Mouse (Mus musculus): ENCODE measurements around the gene Glb1. TPM values are rescaled to one million over a fixed set of nuclear protein-coding genes. Genes with fewer than 3 reads are reported as not detected.

The Glb1 gene
- total RNA-seq, 1 experiment: 36.0 TPM

DNA sequence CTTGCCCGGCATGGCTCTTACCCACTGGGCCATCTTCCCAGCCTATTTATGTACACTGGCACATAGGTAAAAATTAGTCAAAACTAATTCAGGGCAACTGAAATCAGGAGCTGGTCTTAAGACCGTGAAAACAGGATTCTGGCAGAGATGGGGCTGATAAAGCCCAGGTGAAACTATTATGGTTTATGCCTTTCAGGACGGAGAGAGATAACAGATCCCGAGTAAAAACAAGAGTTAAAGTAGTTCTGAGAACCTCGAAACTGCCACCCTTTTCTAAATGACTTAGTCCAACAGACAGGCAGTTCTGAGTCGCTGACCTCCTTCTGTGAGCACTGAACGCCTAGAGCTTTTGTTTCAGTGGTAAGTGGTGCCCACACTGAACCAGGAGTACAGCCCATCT is 71.0 kb downstream of the Glb1 start:
- H3K9me3 ChIP-seq (ENCODE audit: control insufficient read depth, insufficient read depth, low read depth, low read length): no peaks in the 10 kb centered on the region
- H3K27ac ChIP-seq (ENCODE audit: insufficient read depth, low read depth, low read length, poor library complexity, severe bottlenecking): no peak overlapping the region
- no peak for DNase-seq (ENCODE audit: low read depth, low spot score)
- TF ChIP-seq ZC3H11A (IDR thresholded peaks at IDR 0.05; ENCODE audit: borderline replicate concordance, low read depth, low read length): no peak
- TF ChIP-seq CHD2 (IDR thresholded peaks at IDR 0.05; ENCODE audit: low read depth, low read length): no peak
- no peak for TF ChIP-seq ZNF384 (IDR thresholded peaks at IDR 0.05; ENCODE audit: low read depth, low read length)
- no peak for TF ChIP-seq MAFK (IDR thresholded peaks at IDR 0.05; ENCODE audit: insufficient read depth, low read depth, low read length)
- TF ChIP-seq HCFC1 (IDR thresholded peaks at IDR 0.05; ENCODE audit: borderline replicate concordance, insufficient read depth, low read length): no peak
- peaks cover 2% of the 10 kb centered on the region; the same call in 1 of the 2 replicates for H3K36me3 ChIP-seq (ENCODE audit: control insufficient read depth, insufficient read depth, low read length, poor library complexity, severe bottlenecking)
- in situ Hi-C loops (cut with MboI; ENCODE audit: low sequenced_read_pairs in 2 of 2, unreplicated experiment in 2 of 2): no loop called here
- no peak overlapping the region for H3K4me3 ChIP-seq (ENCODE audit: insufficient read depth in 1 of 2, low read depth in 1 of 2, low read length in 2 of 2, poor library complexity in 1 of 2, severe bottlenecking in 1 of 2)
- peaks cover 0 to 3% of the 10 kb centered on the region in 2 experiments; a peak in 1 of 4 replicates for H3K4me1 ChIP-seq (ENCODE audit: control insufficient read depth in 2 of 2, insufficient read depth in 2 of 2, low read length in 2 of 2, poor library complexity in 1 of 2)
- H3K9ac ChIP-seq (ENCODE audit: insufficient read depth, low read depth, low read length, poor library complexity, severe bottlenecking): no peak overlapping the region

GRCm38 (mm10) chr9:114477019-114477418 is 76.1 kb downstream of the Glb1 start:
- H3K4me1 ChIP-seq (ENCODE audit: control insufficient read depth in 2 of 2, insufficient read depth in 2 of 2, low read length in 2 of 2, poor library complexity in 1 of 2): peaks cover 0 to 3% of the 10 kb centered on the region in 2 experiments; a peak in 1 of 4 replicates
- TF ChIP-seq ZNF384 (IDR thresholded peaks at IDR 0.05; ENCODE audit: low read depth, low read length) (no peak), CHD2 (IDR thresholded peaks at IDR 0.05; ENCODE audit: low read depth, low read length) (no peak), ZC3H11A (IDR thresholded peaks at IDR 0.05; ENCODE audit: borderline replicate concordance, low read depth, low read length) (no peak), HCFC1 (IDR thresholded peaks at IDR 0.05; ENCODE audit: borderline replicate concordance, insufficient read depth, low read length) (no peak)
- in situ Hi-C loops (cut with MboI; ENCODE audit: low sequenced_read_pairs in 2 of 2, unreplicated experiment in 2 of 2): loop anchor here in 1 of 2 experiments (25.0 kb wide), 1 partner anchor 165 kb away; no protein-coding TSS in a partner anchor
- no peaks in the 10 kb centered on the region for H3K9me3 ChIP-seq (ENCODE audit: control insufficient read depth, insufficient read depth, low read depth, low read length)
- H3K36me3 ChIP-seq (ENCODE audit: control insufficient read depth, insufficient read depth, low read length, poor library complexity, severe bottlenecking): peaks cover 2% of the 10 kb centered on the region; the same call in 1 of the 2 replicates
- H3K4me3 ChIP-seq (ENCODE audit: insufficient read depth in 1 of 2, low read depth in 1 of 2, low read length in 2 of 2, poor library complexity in 1 of 2, severe bottlenecking in 1 of 2): no peak overlapping the region
- DNase-seq (ENCODE audit: low read depth, low spot score): no peak
- H3K9ac ChIP-seq (ENCODE audit: insufficient read depth, low read depth, low read length, poor library complexity, severe bottlenecking): no peak overlapping the region
- no peak overlapping the region for H3K27ac ChIP-seq (ENCODE audit: insufficient read depth, low read depth, low read length, poor library complexity, severe bottlenecking)

GRCm38 (mm10) chr9:114480940-114481339 is 80.1 kb downstream of the Glb1 start:
- in situ Hi-C loops (cut with MboI; ENCODE audit: low sequenced_read_pairs in 2 of 2, unreplicated experiment in 2 of 2): loop anchor here in 1 of 2 experiments (25.0 kb wide), 1 partner anchor 169 kb away; no protein-coding TSS in a partner anchor

GRCm38 (mm10) chr9:114484771-114485170 is 83.9 kb downstream of the Glb1 start:
- no peaks in the 10 kb centered on the region for H3K9me3 ChIP-seq (ENCODE audit: control insufficient read depth, insufficient read depth, low read depth, low read length)
- no peak overlapping the region for H3K27ac ChIP-seq (ENCODE audit: insufficient read depth, low read depth, low read length, poor library complexity, severe bottlenecking)
- H3K4me1 ChIP-seq (ENCODE audit: control insufficient read depth in 2 of 2, insufficient read depth in 2 of 2, low read length in 2 of 2, poor library complexity in 1 of 2): peaks cover 5 to 21% of the 10 kb centered on the region in 2 experiments
- H3K9ac ChIP-seq (ENCODE audit: insufficient read depth, low read depth, low read length, poor library complexity, severe bottlenecking): 0 out of 2 replicates have a peak overlapping the region, but pooled peaks have one; percentile 4
- H3K4me3 ChIP-seq (ENCODE audit: insufficient read depth in 1 of 2, low read depth in 1 of 2, low read length in 2 of 2, poor library complexity in 1 of 2, severe bottlenecking in 1 of 2): peak overlapping the region in 1 of 2 experiments; percentile 35; a peak in 2 of 4 replicates
- in situ Hi-C loops (cut with MboI; ENCODE audit: low sequenced_read_pairs in 2 of 2, unreplicated experiment in 2 of 2): loop anchor here in 1 of 2 experiments (25.0 kb wide), 1 partner anchor 172 kb away; no protein-coding TSS in a partner anchor
- TF ChIP-seq HCFC1 (IDR thresholded peaks at IDR 0.05; ENCODE audit: borderline replicate concordance, insufficient read depth, low read length) (no peak), ZNF384 (IDR thresholded peaks at IDR 0.05; ENCODE audit: low read depth, low read length) (no peak), MAFK (IDR thresholded peaks at IDR 0.05; ENCODE audit: insufficient read depth, low read depth, low read length) (no peak), CHD2 (IDR thresholded peaks at IDR 0.05; ENCODE audit: low read depth, low read length) (no peak), ZC3H11A (IDR thresholded peaks at IDR 0.05; ENCODE audit: borderline replicate concordance, low read depth, low read length) (no peak)
- no peaks in the 10 kb centered on the region for H3K36me3 ChIP-seq (ENCODE audit: control insufficient read depth, insufficient read depth, low read length, poor library complexity, severe bottlenecking)
- no peak for DNase-seq (ENCODE audit: low read depth, low spot score)

More at GRCm38 (mm10) chr9:114480940-114481339, 80.1 kb downstream of the Glb1 start:
- H3K9ac ChIP-seq (ENCODE audit: insufficient read depth, low read depth, low read length, poor library complexity, severe bottlenecking): no peak overlapping the region
- TF ChIP-seq ZC3H11A (IDR thresholded peaks at IDR 0.05; ENCODE audit: borderline replicate concordance, low read depth, low read length) (no peak), HCFC1 (IDR thresholded peaks at IDR 0.05; ENCODE audit: borderline replicate concordance, insufficient read depth, low read length) (no peak), ZNF384 (IDR thresholded peaks at IDR 0.05; ENCODE audit: low read depth, low read length) (no peak), MAFK (IDR thresholded peaks at IDR 0.05; ENCODE audit: insufficient read depth, low read depth, low read length) (no peak), CHD2 (IDR thresholded peaks at IDR 0.05; ENCODE audit: low read depth, low read length) (no peak)
- DNase-seq (ENCODE audit: low read depth, low spot score): no peak
- no peaks in the 10 kb centered on the region for H3K9me3 ChIP-seq (ENCODE audit: control insufficient read depth, insufficient read depth, low read depth, low read length)
- no peak overlapping the region for H3K27ac ChIP-seq (ENCODE audit: insufficient read depth, low read depth, low read length, poor library complexity, severe bottlenecking)
- H3K4me3 ChIP-seq (ENCODE audit: insufficient read depth in 1 of 2, low read depth in 1 of 2, low read length in 2 of 2, poor library complexity in 1 of 2, severe bottlenecking in 1 of 2): no peak overlapping the region
- H3K4me1 ChIP-seq (ENCODE audit: control insufficient read depth in 2 of 2, insufficient read depth in 2 of 2, low read length in 2 of 2, poor library complexity in 1 of 2): peaks cover 0 to 11% of the 10 kb centered on the region in 2 experiments; a peak in 1 of 4 replicates
- no peaks in the 10 kb centered on the region for H3K36me3 ChIP-seq (ENCODE audit: control insufficient read depth, insufficient read depth, low read length, poor library complexity, severe bottlenecking)

All from ES-E14 (cell line).